Mouse (Mus musculus) C2C12 (cell line): ENCODE measurements around the gene Nprl3. TPM values are rescaled to one million over a fixed set of nuclear protein-coding genes. Genes with fewer than 3 reads are reported as not detected.

Experiments
- H3K27me3 ChIP-seq: one replicate; pipeline ENCODE4 v1.6.1; 2011; ENCODE audit not compliant: control insufficient read depth, insufficient read depth, insufficient read length
- H3K36me3 ChIP-seq: one replicate; pipeline ENCODE4 v1.6.1; 2011; ENCODE audit not compliant: control insufficient read depth, insufficient read depth
- H3K4me3 ChIP-seq: one replicate; pipeline ENCODE4 v1.5.1; 2011; ENCODE audit warnings: mild to moderate bottlenecking, control low read depth; ENCODE audit not compliant: poor library complexity, insufficient read depth, severe bottlenecking
- H3K79me2 ChIP-seq: one replicate; pipeline ENCODE4 v1.6.1; 2011; ENCODE audit not compliant: control insufficient read depth, insufficient read depth
- H3K79me3 ChIP-seq: one replicate; pipeline ENCODE4 v1.6.1; 2011; ENCODE audit warnings: low read depth, control low read depth
- H3ac ChIP-seq: one replicate; pipeline ENCODE3; 2011; ENCODE audit warnings: low read depth; ENCODE audit not compliant: control insufficient read depth, insufficient read length
- CEBPB ChIP-seq: IDR thresholded peaks from one replicate; pipeline ENCODE4 v1.6.1; 2011; ENCODE audit warnings: low read depth, mild to moderate bottlenecking, control low read depth, moderate library complexity
- CTCF ChIP-seq: IDR thresholded peaks from one replicate; pipeline ENCODE4 v1.5.1; 2011; ENCODE audit not compliant: control insufficient read depth, insufficient read depth, insufficient read length
- FOSL1 ChIP-seq: IDR thresholded peaks from one replicate; pipeline ENCODE4 v1.8.0; 2011; ENCODE audit warnings: mild to moderate bottlenecking, low read length; ENCODE audit not compliant: poor library complexity, insufficient read depth, severe bottlenecking
- MAX ChIP-seq: IDR thresholded peaks from one replicate; pipeline ENCODE4 v1.6.1; 2011; ENCODE audit warnings: mild to moderate bottlenecking, control low read depth
- MYOD1 ChIP-seq: IDR thresholded peaks from one replicate; pipeline ENCODE4 v1.6.1; 2011; ENCODE audit warnings: low read depth; ENCODE audit not compliant: control insufficient read depth, insufficient read length
- MYOG ChIP-seq: IDR thresholded peaks from one replicate; pipeline ENCODE4 v1.6.1; 2011; ENCODE audit not compliant: control insufficient read depth, insufficient read length; ENCODE audit errors: extremely low read depth
- USF1 ChIP-seq: IDR thresholded peaks from one replicate; pipeline ENCODE4 v1.6.1; 2011; ENCODE audit warnings: low read depth, mild to moderate bottlenecking, control low read depth, moderate library complexity
- polyA plus RNA-seq: library from polyadenylated mRNA; unstranded; fragments of >200 nt; fragmentation: generic; extraction: Trizol; gene quantifications from one replicate; pipeline ENCODE4 v1.2.1, GENCODE M21; 2012; ENCODE audit warnings: missing spikeins

Gene Nprl3
- polyA plus RNA-seq, 1 experiment: 34.0 TPM

DNA sequence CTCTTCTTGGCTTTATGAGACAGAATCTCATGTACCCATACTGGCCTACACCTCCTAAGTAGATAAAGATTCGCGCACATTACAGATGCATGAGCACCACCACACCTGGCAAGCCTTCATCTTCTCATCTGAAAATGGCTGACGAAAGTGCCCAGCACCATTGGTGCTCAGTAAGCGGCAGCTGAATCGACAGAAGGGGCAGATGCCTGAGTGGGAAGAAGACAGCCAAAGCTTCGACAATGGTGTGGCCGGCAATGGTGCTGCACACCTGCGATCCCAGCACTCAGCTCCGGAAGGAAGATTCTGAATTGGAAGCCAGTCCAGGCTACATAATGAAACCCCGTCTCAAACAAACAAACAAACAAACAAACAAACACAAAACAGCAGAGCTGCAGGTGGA, 48.2 kb downstream of the Nprl3 start:
- Histone ChIP-seq H3K27me3 (no peaks in the 10 kb centered on the region), H3K4me3 (no peak overlapping the region), H3K36me3 (peaks cover 40% of the 10 kb centered on the region), H3K79me2 (peaks cover 77% of the 10 kb centered on the region), H3ac (no peak overlapping the region), H3K79me3 (peaks cover 52% of the 10 kb centered on the region)
- TF ChIP-seq CTCF (no peak), FOSL1 (no peak), USF1 (no peak), MYOD1 (no peak), MYOG (no peak), CEBPB (no peak), MAX (no peak)

DNA sequence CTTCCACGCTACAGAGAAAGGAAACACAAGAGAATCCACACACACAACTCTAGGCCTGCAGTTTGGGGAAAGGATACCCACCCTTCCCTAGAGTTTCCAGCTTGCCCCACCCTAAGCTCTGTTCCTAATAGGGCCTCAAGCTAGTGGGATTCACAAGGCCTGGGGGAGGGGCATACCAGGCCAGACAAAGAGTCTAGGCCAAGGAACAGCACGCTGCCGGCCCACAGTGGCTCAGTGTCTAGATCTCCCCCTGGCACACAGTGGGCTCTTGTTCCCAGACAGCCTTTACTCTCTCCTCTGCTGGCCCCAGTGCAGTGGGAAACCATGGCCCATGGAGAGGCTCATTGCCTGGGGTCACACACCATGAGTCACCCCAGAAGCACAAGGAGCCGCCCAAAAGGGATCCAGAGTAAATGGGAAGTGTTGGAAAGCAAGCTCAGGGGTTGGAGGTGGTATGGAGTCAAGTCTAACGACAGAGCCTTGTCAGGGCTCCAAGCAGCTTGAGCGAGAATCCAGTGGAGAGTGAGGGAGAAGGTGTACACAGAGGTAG, 48.9 kb downstream of the Nprl3 start:
- Histone ChIP-seq H3K79me3 (peaks cover 52% of the 10 kb centered on the region), H3K79me2 (peaks cover 77% of the 10 kb centered on the region), H3K27me3 (no peaks in the 10 kb centered on the region), H3K4me3 (no peak overlapping the region), H3K36me3 (peaks cover 47% of the 10 kb centered on the region), H3ac (no peak overlapping the region)
- TF ChIP-seq MAX (no peak), USF1 (no peak), FOSL1 (no peak), MYOG (no peak), CEBPB (no peak), CTCF (no peak), MYOD1 (no peak)

DNA sequence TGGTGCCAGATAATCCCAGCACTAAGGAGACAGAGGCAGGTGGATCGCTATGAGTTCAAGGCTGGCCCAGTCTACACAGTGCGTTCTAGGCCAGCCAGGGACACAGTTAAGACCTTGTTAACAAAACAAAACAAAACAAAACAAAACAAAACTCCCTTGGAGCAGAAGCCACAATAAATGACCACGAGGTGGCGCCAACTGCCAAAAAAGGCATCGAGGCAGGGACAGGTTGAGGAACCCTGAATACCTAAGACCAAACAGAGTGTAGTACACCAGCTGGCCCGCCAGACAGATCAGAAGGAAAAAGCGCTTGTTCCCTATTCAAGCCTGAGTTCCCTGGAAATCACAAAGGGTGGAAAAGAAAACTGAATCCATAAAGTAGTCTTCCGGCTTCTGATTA, 50.7 kb downstream of the Nprl3 start:
- Histone ChIP-seq H3ac (no peak overlapping the region), H3K79me3 (peaks cover 52% of the 10 kb centered on the region), H3K27me3 (no peaks in the 10 kb centered on the region), H3K79me2 (peaks cover 74% of the 10 kb centered on the region), H3K4me3 (no peak overlapping the region), H3K36me3 (peaks cover 63% of the 10 kb centered on the region)
- TF ChIP-seq MAX: no peak
- TF ChIP-seq CEBPB: no peak
- TF ChIP-seq CTCF: peak; percentile 2

GRCm38 (mm10) chr11:32215372-32216162, 51.9 kb downstream of the Nprl3 start:
- Histone ChIP-seq H3K36me3 (peaks cover 75% of the 10 kb centered on the region), H3K4me3 (no peak overlapping the region), H3K27me3 (no peaks in the 10 kb centered on the region), H3K79me3 (peaks cover 47% of the 10 kb centered on the region), H3ac (no peak overlapping the region), H3K79me2 (peaks cover 61% of the 10 kb centered on the region)
- TF ChIP-seq CEBPB: no peak
- TF ChIP-seq MYOG: no peak
- no peak for TF ChIP-seq USF1
- TF ChIP-seq MAX: no peak
- no peak for TF ChIP-seq CTCF

GRCm38 (mm10) chr11:32210623-32211022, 56.9 kb downstream of the Nprl3 start:
- Histone ChIP-seq H3K79me2 (peaks cover 12% of the 10 kb centered on the region), H3K4me3 (no peak overlapping the region), H3K27me3 (no peaks in the 10 kb centered on the region), H3K79me3 (no peaks in the 10 kb centered on the region), H3K36me3 (peaks cover 76% of the 10 kb centered on the region), H3ac (no peak overlapping the region)
- no peak for TF ChIP-seq MAX
- no peak for TF ChIP-seq CTCF
- TF ChIP-seq MYOD1: no peak
- TF ChIP-seq CEBPB: no peak
- TF ChIP-seq USF1: no peak
- no peak for TF ChIP-seq MYOG
- no peak for TF ChIP-seq FOSL1

GRCm38 (mm10) chr11:32205058-32205873, 62.2 kb downstream of the Nprl3 start, which contains the start of gene Snrnp25:
TSS of gene Snrnp25 (plus strand) at chr11:32205415.
- peak within 1 kb of the TSS; percentile 97 for H3ac ChIP-seq
- peaks cover 26% of the 10 kb centered on the region for H3K36me3 ChIP-seq
- H3K4me3 ChIP-seq: peak within 1 kb of the TSS; percentile 45
- no peaks in the 10 kb centered on the region for H3K27me3 ChIP-seq
- TF ChIP-seq MYOG (no peak), FOSL1 (no peak), MYOD1 (no peak), MAX (peak; percentile 77), CTCF (peak; percentile 33), CEBPB (no peak), USF1 (peak; percentile 70)
- no peaks in the 10 kb centered on the region for H3K79me2 ChIP-seq
- H3K79me3 ChIP-seq: no peaks in the 10 kb centered on the region
